11 mouse cellular contexts compared by ENCODE assay signal in genomic region chr8:117526185-117526584, GRCm38 (mm10). TPM values are rescaled to one million over a fixed set of nuclear protein-coding genes. Genes with fewer than 3 reads are reported as not detected.
A peak's percentile ranks its signal among the peaks of the same experiment; 100 is the strongest.
DNase-seq lines count a peak whose midpoint lies in the region; ATAC-seq and TF ChIP-seq lines count a peak whose summit lies in the region.
"Had no signal": no experiment of that assay in that cellular context is flagged by ENCODE, and none has a peak within 500 bp of the region (broad histone marks: within the 10 kb centered on the region; RNA-seq: fewer than 3 reads in every experiment).

No protein-coding gene starts in this region.

- H3K27ac ChIP-seq in intestine, embryonic 16.5 days (ENCODE audit: low read length) = no peak overlapping the region
- no peak overlapping the region for H3K27ac ChIP-seq in intestine, embryonic 15.5 days
- H3K27ac ChIP-seq in CH12.LX (ENCODE audit: insufficient read depth, low read depth) = peak overlapping the region; percentile 93
- H3K27ac ChIP-seq in limb, embryonic 10.5 days = 0 out of 2 replicates have a peak overlapping the region, but pooled peaks have one; percentile 5
- H3K27ac ChIP-seq in neural tube, embryonic 15.5 days (replicated peaks) = no peak overlapping the region
- H3K27ac ChIP-seq: hindbrain, embryonic 14.5 days had no signal

- peak; percentile 81 for DNase-seq in CH12.LX (ENCODE audit: extremely low read depth)
- no peak for DNase-seq in limb, embryonic 10.5 days (ENCODE audit: low spot score)
- no peak for DNase-seq in kidney, adult 11 months
- DNase-seq: cerebellum, adult 11 months had no signal

- peaks cover 2% of the 10 kb centered on the region; the same call in 1 of the 2 replicates for H3K4me1 ChIP-seq in intestine, embryonic 16.5 days (ENCODE audit: control insufficient read depth, insufficient read depth, low read length)
- no peaks in the 10 kb centered on the region for H3K4me1 ChIP-seq in intestine, embryonic 15.5 days (replicated peaks)
- peaks cover 60 to 78% of the 10 kb centered on the region in 2 experiments for H3K4me1 ChIP-seq in CH12.LX (ENCODE audit: control insufficient read depth in 1 of 2, insufficient read depth in 2 of 2)
- peaks cover 10% of the 10 kb centered on the region for H3K4me1 ChIP-seq in limb, embryonic 10.5 days
- peaks cover 97% of the 10 kb centered on the region for H3K4me1 ChIP-seq in megakaryocyte, embryonic 14.5 days
- H3K4me1 ChIP-seq in neural tube, embryonic 15.5 days = peaks cover 6% of the 10 kb centered on the region; the same call in 1 of the 2 replicates

- H3K9ac ChIP-seq in intestine, embryonic 16.5 days (ENCODE audit: low read depth, low read length) = no peak overlapping the region
- no peak overlapping the region for H3K9ac ChIP-seq in intestine, embryonic 15.5 days
- peak overlapping the region; percentile 25; the same call in 1 of the 2 replicates for H3K9ac ChIP-seq in CH12.LX (ENCODE audit: insufficient read depth, low read depth)
- no peak overlapping the region for H3K9ac ChIP-seq in neural tube, embryonic 15.5 days (replicated peaks)
- H3K9ac ChIP-seq: hindbrain, embryonic 14.5 days had no signal

- dilution Hi-C loops in CH12.LX (cut with MboI; ENCODE audit: extremely low pct_ligation_motif_present, extremely low pct_unique_long_range_greater_than_20kb, low sequenced_read_pairs) = no loop called here

- no peak for TF ChIP-seq POLR2A in CH12.LX (IDR thresholded peaks at IDR 0.05; ENCODE audit: low read depth, low read length)

- no peak overlapping the region for H3K4me3 ChIP-seq in intestine, embryonic 16.5 days (ENCODE audit: low read length)
- no peak overlapping the region for H3K4me3 ChIP-seq in intestine, embryonic 15.5 days (replicated peaks)
- no peak overlapping the region for H3K4me3 ChIP-seq in CH12.LX (replicated peaks in 1 of 3; ENCODE audit: low read depth in 2 of 3, low read length in 2 of 3, poor library complexity in 1 of 3)
- no peak overlapping the region for H3K4me3 ChIP-seq in limb, embryonic 10.5 days
- peak overlapping the region; percentile 87 for H3K4me3 ChIP-seq in megakaryocyte, embryonic 14.5 days (replicated peaks)
- H3K4me3 ChIP-seq in neural tube, embryonic 15.5 days (replicated peaks) = no peak overlapping the region
- H3K4me3 ChIP-seq: myocyte had no signal

- no peaks in the 10 kb centered on the region for H3K27me3 ChIP-seq in intestine, embryonic 16.5 days (replicated peaks; ENCODE audit: control insufficient read depth, insufficient read depth, low read length)
- H3K27me3 ChIP-seq in intestine, embryonic 15.5 days (replicated peaks) = no peaks in the 10 kb centered on the region
- no peaks in the 10 kb centered on the region for H3K27me3 ChIP-seq in CH12.LX (replicated peaks)
- no peaks in the 10 kb centered on the region for H3K27me3 ChIP-seq in limb, embryonic 10.5 days (ENCODE audit: low read depth, poor library complexity, severe bottlenecking)
- H3K27me3 ChIP-seq in megakaryocyte, embryonic 14.5 days (replicated peaks) = no peaks in the 10 kb centered on the region
- H3K27me3 ChIP-seq in neural tube, embryonic 15.5 days (replicated peaks) = no peaks in the 10 kb centered on the region

- H3K4me2 ChIP-seq in intestine, embryonic 16.5 days (ENCODE audit: low read depth, low read length) = no peak overlapping the region
- no peak overlapping the region for H3K4me2 ChIP-seq in intestine, embryonic 15.5 days (replicated peaks)
- peak overlapping the region; percentile 30 for H3K4me2 ChIP-seq in CH12.LX (ENCODE audit: insufficient read depth, low read depth, poor library complexity, severe bottlenecking)
- no peak overlapping the region for H3K4me2 ChIP-seq in neural tube, embryonic 15.5 days
- H3K4me2 ChIP-seq: hindbrain, embryonic 14.5 days had no signal

- no peaks in the 10 kb centered on the region for H3K36me3 ChIP-seq in intestine, embryonic 16.5 days (ENCODE audit: control insufficient read depth, insufficient read depth, low read length)
- no peaks in the 10 kb centered on the region for H3K36me3 ChIP-seq in intestine, embryonic 15.5 days
- H3K36me3 ChIP-seq in CH12.LX (replicated peaks in 1 of 2; ENCODE audit: control insufficient read depth in 1 of 2, insufficient read depth in 1 of 2, low read length in 1 of 2) = peaks cover 7 to 38% of the 10 kb centered on the region in 2 experiments
- no peaks in the 10 kb centered on the region for H3K36me3 ChIP-seq in limb, embryonic 10.5 days
- peaks cover 80% of the 10 kb centered on the region for H3K36me3 ChIP-seq in megakaryocyte, embryonic 14.5 days (replicated peaks; ENCODE audit: low read length)
- no peaks in the 10 kb centered on the region for H3K36me3 ChIP-seq in neural tube, embryonic 15.5 days

- no peaks in the 10 kb centered on the region for H3K9me3 ChIP-seq in intestine, embryonic 16.5 days (ENCODE audit: control insufficient read depth, low read length)
- no peaks in the 10 kb centered on the region for H3K9me3 ChIP-seq in intestine, embryonic 15.5 days
- H3K9me3 ChIP-seq in CH12.LX (replicated peaks; ENCODE audit: low read length) = no peaks in the 10 kb centered on the region
- no peaks in the 10 kb centered on the region for H3K9me3 ChIP-seq in limb, embryonic 10.5 days (replicated peaks)
- H3K9me3 ChIP-seq in megakaryocyte, embryonic 14.5 days = no peaks in the 10 kb centered on the region
- no peaks in the 10 kb centered on the region for H3K9me3 ChIP-seq in neural tube, embryonic 15.5 days (replicated peaks)

- no peak for TF ChIP-seq RAD21 in CH12.LX (IDR thresholded peaks at IDR 0.05; ENCODE audit: low read depth, low read length)

- TF ChIP-seq EP300 in CH12.LX (IDR thresholded peaks at IDR 0.05; ENCODE audit: low read length) = no peak

- WGBS in intestine, embryonic 16.5 days = 42% methylated on average over 2 of the region's 2 CpGs
- 12% methylated on average over 2 of the region's 2 CpGs for WGBS in intestine, embryonic 15.5 days
- 49% methylated on average over 2 of the region's 2 CpGs for WGBS in limb, embryonic 10.5 days
- 37% methylated on average over 2 of the region's 2 CpGs for WGBS in neural tube, embryonic 15.5 days

- TF ChIP-seq CTCF in CH12.LX (conservative IDR thresholded peaks at IDR 0.05 in 1 of 2, IDR thresholded peaks at IDR 0.05 in 1 of 2; ENCODE audit: low read depth in 2 of 2, low read length in 2 of 2) = no peak

- peaks cover 93% of the 10 kb centered on the region for H3K79me2 ChIP-seq in CH12.LX (replicated peaks; ENCODE audit: control insufficient read depth, extremely low read depth, insufficient read depth, poor library complexity, severe bottlenecking)

- peak; percentile 31; the same call in 1 of the 2 replicates for ATAC-seq in intestine, embryonic 16.5 days
- ATAC-seq in intestine, embryonic 15.5 days = no peak
- ATAC-seq in neural tube, embryonic 15.5 days (ENCODE audit: low FRiP score) = no peak
- no peak for ATAC-seq in CD4-positive, CD25-positive, alpha-beta regulatory T cell, adult 4 months

- in situ Hi-C loops in CH12.LX (cut with MboI; ENCODE audit: low pct_ligation_motif_present, low pct_unique_long_range_greater_than_20kb, low sequenced_read_pairs) = no loop called here

TF ChIP-seq in CH12.LX, 34 proteins besides CTCF, POLR2A, EP300 and RAD21:
- TF ChIP-seq UBTF (IDR thresholded peaks at IDR 0.05; ENCODE audit: low read depth, low read length) = no peak
- TF ChIP-seq TBP (conservative IDR thresholded peaks at IDR 0.05; ENCODE audit: low read depth, low read length) = 0 out of 2 replicates have a peak, but pooled peaks have one; percentile 27

RNA-seq across cellular contexts. Expression of gene Plcg2, which starts 28.1 kb away (rescaled TPM):
- 3.6 and 3.7 TPM in 2 replicates for polyA plus RNA-seq in intestine, embryonic 16.5 days (2015; fragmentation: Nextera tagmentation; extraction: Ambion mirVana)
- 4.1 and 4.2 TPM in 2 replicates for polyA plus RNA-seq in intestine, embryonic 15.5 days (2015; fragmentation: Nextera tagmentation; extraction: Ambion mirVana)
- total RNA-seq in CH12.LX (2012; rRNA removed) (194 and 205 TPM in 2 replicates), CH12.LX (2014; rRNA removed) (129 and 139 TPM in 2 replicates)
- 177 and 196 TPM in 2 replicates for polyA plus RNA-seq in CH12.LX (2012; ENCODE audit: insufficient read length, low read depth)
- 6.0 and 10.0 TPM in 2 replicates for polyA plus RNA-seq in limb, embryonic 10.5 days (2016; fragmentation: Nextera tagmentation; extraction: Ambion mirVana)
- polyA plus RNA-seq in megakaryocyte, embryonic 14.5 days (2012; ENCODE audit: insufficient read depth, low replicate concordance) = 36.0 and 76.6 TPM in 2 replicates
- 1.3 and 5.4 TPM in 2 replicates for polyA plus RNA-seq in neural tube, embryonic 15.5 days (2015; fragmentation: Nextera tagmentation; extraction: Ambion mirVana)
- polyA plus RNA-seq in CD4-positive, CD25-positive, alpha-beta regulatory T cell, adult 4 months (2017; shearing (Covaris generic)) = under 1 TPM in 1 of 2 experiments, not detected in 1; 0.99 TPM

Comparison
In these comparisons a context has a peak if more than half of its experiments do, and no peak if none do; other contexts are left out.
1. H3K27ac ChIP-seq: peak in CH12.LX (single experiment) and limb, embryonic 10.5 days (single experiment); none in intestine, embryonic 16.5 days (single experiment), intestine, embryonic 15.5 days (single experiment) and neural tube, embryonic 15.5 days (single experiment).